Mouse (Mus musculus): ENCODE measurements around the gene Tbc1d14. TPM values are rescaled to one million over a fixed set of nuclear protein-coding genes. Genes with fewer than 3 reads are reported as not detected.
A peak's percentile ranks its signal among the peaks of the same experiment; 100 is the strongest.

Tbc1d14 gene
- polyA plus RNA-seq, 1 experiment from 2014 or later = 63.8 TPM

- 92% methylated on average over 4 of the region's 4 CpGs for WGBS
These were observed 120.0 kb downstream of the Tbc1d14 start for GRCm38 (mm10) chr5:36472876-36473655.

GRCm38 (mm10) chr5:36471206-36471605 is 121.9 kb downstream of the Tbc1d14 start:
- WGBS = 94% methylated on average over 8 of the region's 8 CpGs
- ATAC-seq = no peak
- H3K9ac ChIP-seq (ENCODE audit: low read depth, low read length) = no peak overlapping the region
- no peak overlapping the region for H3K27ac ChIP-seq (ENCODE audit: low read depth, low read length)
- no peaks in the 10 kb centered on the region for H3K27me3 ChIP-seq (replicated peaks; ENCODE audit: control insufficient read depth, insufficient read depth, low read length)
- H3K9me3 ChIP-seq (ENCODE audit: control insufficient read depth, low read length) = no peaks in the 10 kb centered on the region
- H3K4me3 ChIP-seq (ENCODE audit: low read length) = no peak overlapping the region
- peaks cover 4% of the 10 kb centered on the region for H3K4me1 ChIP-seq (ENCODE audit: control insufficient read depth, insufficient read depth, low read depth, low read length)
- H3K4me2 ChIP-seq (ENCODE audit: low read length) = no peak overlapping the region
- H3K36me3 ChIP-seq (ENCODE audit: control insufficient read depth, insufficient read depth, low read length) = peaks cover 41% of the 10 kb centered on the region

More at GRCm38 (mm10) chr5:36472876-36473655, 120.0 kb downstream of the Tbc1d14 start:
- Histone ChIP-seq H3K9me3 (ENCODE audit: control insufficient read depth, low read length) (no peaks in the 10 kb centered on the region), H3K4me2 (ENCODE audit: low read length) (no peak overlapping the region), H3K4me3 (ENCODE audit: low read length) (no peak overlapping the region), H3K4me1 (ENCODE audit: control insufficient read depth, insufficient read depth, low read depth, low read length) (no peaks in the 10 kb centered on the region), H3K27ac (ENCODE audit: low read depth, low read length) (no peak overlapping the region), H3K9ac (ENCODE audit: low read depth, low read length) (no peak overlapping the region), H3K27me3 (replicated peaks; ENCODE audit: control insufficient read depth, insufficient read depth, low read length) (no peaks in the 10 kb centered on the region), H3K36me3 (ENCODE audit: control insufficient read depth, insufficient read depth, low read length) (peaks cover 41% of the 10 kb centered on the region)
- no peak for ATAC-seq

GRCm38 (mm10) chr5:36465889-36466288 is 127.2 kb downstream of the Tbc1d14 start:
- H3K9me3 ChIP-seq (ENCODE audit: control insufficient read depth, low read length) = no peaks in the 10 kb centered on the region
- WGBS = 30% methylated on average over 8 of the region's 8 CpGs
- H3K9ac ChIP-seq (ENCODE audit: low read depth, low read length) = peak overlapping the region; percentile 82; the same call in 1 of the 2 replicates
- peak overlapping the region; percentile 98 for H3K4me2 ChIP-seq (ENCODE audit: low read length)
- no peak for ATAC-seq
- no peaks in the 10 kb centered on the region for H3K27me3 ChIP-seq (replicated peaks; ENCODE audit: control insufficient read depth, insufficient read depth, low read length)
- H3K36me3 ChIP-seq (ENCODE audit: control insufficient read depth, insufficient read depth, low read length) = peaks cover 16% of the 10 kb centered on the region
- no peak overlapping the region for H3K27ac ChIP-seq (ENCODE audit: low read depth, low read length)
- H3K4me1 ChIP-seq (ENCODE audit: control insufficient read depth, insufficient read depth, low read depth, low read length) = peaks cover 16% of the 10 kb centered on the region
- H3K4me3 ChIP-seq (ENCODE audit: low read length) = peak overlapping the region; percentile 92

DNA sequence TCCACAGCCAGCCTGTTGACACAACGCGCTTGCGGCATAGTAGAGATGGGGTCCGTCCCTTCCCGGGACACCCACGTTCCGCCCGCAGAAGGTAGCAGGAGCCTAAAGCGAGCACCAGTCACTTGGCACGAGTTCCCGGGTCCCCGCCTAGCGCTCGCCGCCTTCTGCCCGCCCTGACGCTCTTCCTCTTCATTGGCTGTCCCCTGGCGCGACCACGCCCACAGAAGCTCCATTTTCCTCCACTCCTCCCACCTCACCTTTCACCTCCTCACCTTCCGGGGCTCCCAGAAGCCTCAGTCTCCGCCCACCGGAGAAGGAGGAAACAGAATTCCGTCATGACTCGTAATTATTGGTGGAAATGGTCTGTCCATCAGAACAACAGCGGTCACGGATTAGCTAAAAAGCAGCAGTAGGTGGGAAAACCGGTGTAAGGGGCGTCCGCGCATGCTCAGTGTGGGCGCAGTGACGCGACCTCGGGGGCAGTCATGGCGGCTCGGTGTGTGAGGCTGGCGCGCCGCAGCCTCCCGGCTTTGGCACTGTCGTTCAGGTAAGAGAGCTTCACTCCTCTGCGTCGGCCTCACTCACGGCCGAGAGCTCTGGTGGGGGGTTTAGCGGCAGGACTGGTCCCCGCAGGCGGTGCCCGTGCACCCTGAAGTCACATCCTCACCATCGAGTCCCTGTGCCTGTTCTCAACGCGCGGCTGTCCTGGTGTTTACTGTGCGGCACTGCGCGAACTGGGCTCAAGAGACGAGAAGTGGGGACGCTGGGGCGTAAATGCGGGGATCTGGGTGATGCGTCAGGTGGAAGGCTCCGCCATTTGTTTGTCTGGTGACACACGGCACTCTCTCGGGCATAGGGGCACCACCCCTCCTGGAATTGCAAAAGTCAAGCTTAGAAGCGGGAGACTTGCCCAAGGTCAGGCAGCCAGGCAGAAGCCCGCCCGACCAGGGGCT is 128.1 kb downstream of the Tbc1d14 start, which contains the start of gene Grpel1:
Grpel1 (plus strand) TSS at position 290 of the 953 bp plus-strand sequence.
- Histone ChIP-seq H3K9ac (ENCODE audit: low read depth, low read length) (peak within 1 kb of the TSS; percentile 82), H3K27me3 (replicated peaks; ENCODE audit: control insufficient read depth, insufficient read depth, low read length) (no peaks in the 10 kb centered on the region), H3K27ac (ENCODE audit: low read depth, low read length) (peak within 1 kb of the TSS; percentile 79), H3K4me2 (ENCODE audit: low read length) (peak within 1 kb of the TSS; percentile 98), H3K4me1 (ENCODE audit: control insufficient read depth, insufficient read depth, low read depth, low read length) (peaks cover 16% of the 10 kb centered on the region), H3K9me3 (ENCODE audit: control insufficient read depth, low read length) (no peaks in the 10 kb centered on the region), H3K4me3 (ENCODE audit: low read length) (peak within 1 kb of the TSS; percentile 92), H3K36me3 (ENCODE audit: control insufficient read depth, insufficient read depth, low read length) (peaks cover 7% of the 10 kb centered on the region)
- under 1% methylated on average over 68 of the region's 68 CpGs for WGBS
- peak; percentile 97 for ATAC-seq

- no peak for ATAC-seq
- 26% methylated on average over 5 of the region's 5 CpGs for WGBS
- Histone ChIP-seq H3K27me3 (replicated peaks; ENCODE audit: control insufficient read depth, insufficient read depth, low read length) (no peaks in the 10 kb centered on the region), H3K4me2 (ENCODE audit: low read length) (no peak overlapping the region), H3K27ac (ENCODE audit: low read depth, low read length) (no peak overlapping the region), H3K9ac (ENCODE audit: low read depth, low read length) (no peak overlapping the region), H3K4me3 (ENCODE audit: low read length) (no peak overlapping the region), H3K4me1 (ENCODE audit: control insufficient read depth, insufficient read depth, low read depth, low read length) (peaks cover 16% of the 10 kb centered on the region), H3K9me3 (ENCODE audit: control insufficient read depth, low read length) (no peaks in the 10 kb centered on the region), H3K36me3 (ENCODE audit: control insufficient read depth, insufficient read depth, low read length) (no peaks in the 10 kb centered on the region)
These were observed 129.7 kb downstream of the Tbc1d14 start for GRCm38 (mm10) chr5:36463391-36463790.

GRCm38 (mm10) chr5:36462810-36463209 is 130.3 kb downstream of the Tbc1d14 start:
- no peak for ATAC-seq
- no peaks in the 10 kb centered on the region for H3K36me3 ChIP-seq (ENCODE audit: control insufficient read depth, insufficient read depth, low read length)
- H3K4me1 ChIP-seq (ENCODE audit: control insufficient read depth, insufficient read depth, low read depth, low read length) = peaks cover 16% of the 10 kb centered on the region
- 22% methylated on average over 7 of the region's 7 CpGs for WGBS
- no peak overlapping the region for H3K4me3 ChIP-seq (ENCODE audit: low read length)
- H3K9me3 ChIP-seq (ENCODE audit: control insufficient read depth, low read length) = no peaks in the 10 kb centered on the region
- no peak overlapping the region for H3K27ac ChIP-seq (ENCODE audit: low read depth, low read length)
- H3K27me3 ChIP-seq (replicated peaks; ENCODE audit: control insufficient read depth, insufficient read depth, low read length) = no peaks in the 10 kb centered on the region
- H3K4me2 ChIP-seq (ENCODE audit: low read length) = no peak overlapping the region
- H3K9ac ChIP-seq (ENCODE audit: low read depth, low read length) = no peak overlapping the region

- WGBS = 75% methylated on average over 2 of the region's 2 CpGs
- H3K36me3 ChIP-seq (ENCODE audit: control insufficient read depth, insufficient read depth, low read length) = no peaks in the 10 kb centered on the region
- no peaks in the 10 kb centered on the region for H3K9me3 ChIP-seq (ENCODE audit: control insufficient read depth, low read length)
- H3K4me3 ChIP-seq (ENCODE audit: low read length) = no peak overlapping the region
- H3K4me2 ChIP-seq (ENCODE audit: low read length) = no peak overlapping the region
- ATAC-seq = no peak
- H3K9ac ChIP-seq (ENCODE audit: low read depth, low read length) = no peak overlapping the region
- H3K27me3 ChIP-seq (replicated peaks; ENCODE audit: control insufficient read depth, insufficient read depth, low read length) = no peaks in the 10 kb centered on the region
- no peak overlapping the region for H3K27ac ChIP-seq (ENCODE audit: low read depth, low read length)
- peaks cover 12% of the 10 kb centered on the region for H3K4me1 ChIP-seq (ENCODE audit: control insufficient read depth, insufficient read depth, low read depth, low read length)
These were observed 131.8 kb downstream of the Tbc1d14 start for GRCm38 (mm10) chr5:36461231-36461630.

DNA sequence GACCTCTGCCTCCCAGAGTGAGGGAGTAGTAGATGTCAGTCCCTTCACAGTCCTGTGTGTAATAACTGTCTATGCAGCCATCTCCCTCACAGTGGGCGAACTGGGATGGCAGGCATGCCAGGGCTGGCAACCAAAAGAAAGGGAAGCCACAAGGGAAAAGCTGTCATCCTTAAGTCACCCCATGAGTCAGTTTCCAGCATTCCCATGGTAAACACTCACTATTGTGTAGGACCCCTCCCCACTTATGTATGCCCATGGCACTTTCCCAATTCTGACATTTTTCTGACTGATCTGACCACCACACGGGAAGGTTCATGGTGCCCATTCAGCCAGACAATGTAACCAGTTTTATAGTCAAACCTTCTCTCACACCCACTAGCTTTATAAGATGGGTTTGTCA is 132.4 kb downstream of the Tbc1d14 start:
- no peak overlapping the region for H3K4me3 ChIP-seq (ENCODE audit: low read length)
- no peaks in the 10 kb centered on the region for H3K27me3 ChIP-seq (replicated peaks; ENCODE audit: control insufficient read depth, insufficient read depth, low read length)
- no peak overlapping the region for H3K4me2 ChIP-seq (ENCODE audit: low read length)
- H3K36me3 ChIP-seq (ENCODE audit: control insufficient read depth, insufficient read depth, low read length) = no peaks in the 10 kb centered on the region
- H3K9ac ChIP-seq (ENCODE audit: low read depth, low read length) = no peak overlapping the region
- WGBS = 77% methylated on average over 2 of the region's 2 CpGs
- ATAC-seq = no peak
- H3K27ac ChIP-seq (ENCODE audit: low read depth, low read length) = no peak overlapping the region
- H3K9me3 ChIP-seq (ENCODE audit: control insufficient read depth, low read length) = no peaks in the 10 kb centered on the region
- H3K4me1 ChIP-seq (ENCODE audit: control insufficient read depth, insufficient read depth, low read depth, low read length) = peaks cover 6% of the 10 kb centered on the region

GRCm38 (mm10) chr5:36458926-36459325 is 134.2 kb downstream of the Tbc1d14 start:
- no peak overlapping the region for H3K9ac ChIP-seq (ENCODE audit: low read depth, low read length)
- no peak for ATAC-seq
- 12% methylated on average over 4 of the region's 4 CpGs for WGBS

More at GRCm38 (mm10) chr5:36458926-36459325, 134.2 kb downstream of the Tbc1d14 start:
- no peak overlapping the region for H3K4me3 ChIP-seq (ENCODE audit: low read length)
- no peak overlapping the region for H3K4me2 ChIP-seq (ENCODE audit: low read length)
- H3K27ac ChIP-seq (ENCODE audit: low read depth, low read length) = no peak overlapping the region
- H3K4me1 ChIP-seq (ENCODE audit: control insufficient read depth, insufficient read depth, low read depth, low read length) = peaks cover under 1% of the 10 kb centered on the region; the same call in 1 of the 2 replicates
- no peaks in the 10 kb centered on the region for H3K36me3 ChIP-seq (ENCODE audit: control insufficient read depth, insufficient read depth, low read length)
- no peaks in the 10 kb centered on the region for H3K27me3 ChIP-seq (replicated peaks; ENCODE audit: control insufficient read depth, insufficient read depth, low read length)
- no peaks in the 10 kb centered on the region for H3K9me3 ChIP-seq (ENCODE audit: control insufficient read depth, low read length)
